21 mouse cellular contexts compared by ENCODE assay signal in the genomic region with DNA sequence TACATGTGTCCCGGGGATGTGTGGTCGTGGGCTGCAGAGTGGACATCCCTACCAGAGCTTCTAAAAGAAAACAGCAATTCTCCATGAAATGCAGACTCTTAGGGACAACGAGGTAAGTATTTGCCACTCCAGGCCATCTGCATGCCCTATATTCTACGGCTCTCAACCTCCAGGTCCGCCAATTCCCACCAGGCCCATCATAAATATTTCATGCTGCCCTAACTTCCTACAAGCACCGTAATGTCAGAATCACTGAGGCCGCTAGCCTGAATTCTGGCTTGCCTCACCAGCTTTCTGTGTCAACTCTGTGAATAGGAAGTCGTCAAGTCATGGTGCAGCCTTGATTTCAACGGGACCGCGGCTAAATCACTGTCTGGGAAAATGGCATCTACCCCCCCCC.
A peak's percentile ranks its signal among the peaks of the same experiment; 100 is the strongest.
DNase-seq lines count a peak whose midpoint lies in the region; ATAC-seq and TF ChIP-seq lines count a peak whose summit lies in the region.
"Had no signal": no experiment of that assay in that cellular context is flagged by ENCODE, and none has a peak within 500 bp of the region (broad histone marks: within the 10 kb centered on the region; RNA-seq: fewer than 3 reads in every experiment).

No protein-coding gene starts in this region.

- H3K36me3 ChIP-seq in neural tube, embryonic 11.5 days (ENCODE audit: control insufficient read depth, insufficient read depth, low read length): no peaks in the 10 kb centered on the region
- H3K36me3 ChIP-seq in hindbrain, postnatal 0 days (ENCODE audit: insufficient read depth, low read length): no peaks in the 10 kb centered on the region
- H3K36me3 ChIP-seq in neural tube, embryonic 12.5 days: no peaks in the 10 kb centered on the region
- H3K36me3 ChIP-seq in heart, embryonic 10.5 days: no peaks in the 10 kb centered on the region
- H3K36me3 ChIP-seq: embryonic facial prominence, embryonic 15.5 days; stomach, embryonic 15.5 days had no signal

- no peak overlapping the region for H3K4me2 ChIP-seq in neural tube, embryonic 11.5 days (ENCODE audit: low read depth)
- H3K4me2 ChIP-seq in hindbrain, postnatal 0 days (ENCODE audit: low read depth, low read length): no peak overlapping the region
- no peak overlapping the region; the same call in 1 of the 2 replicates for H3K4me2 ChIP-seq in neural tube, embryonic 12.5 days (replicated peaks)
- H3K4me2 ChIP-seq: embryonic facial prominence, embryonic 15.5 days; stomach, embryonic 15.5 days had no signal

- no peak overlapping the region for H3K4me3 ChIP-seq in neural tube, embryonic 11.5 days (ENCODE audit: low read depth, low read length)
- H3K4me3 ChIP-seq in hindbrain, postnatal 0 days (ENCODE audit: low read length): no peak overlapping the region
- no peak overlapping the region for H3K4me3 ChIP-seq in neural tube, embryonic 12.5 days
- H3K4me3 ChIP-seq in heart, embryonic 10.5 days: no peak overlapping the region
- H3K4me3 ChIP-seq: embryonic facial prominence, embryonic 15.5 days; stomach, embryonic 15.5 days had no signal

- 71% methylated on average over 11 of the region's 11 CpGs for WGBS in neural tube, embryonic 11.5 days
- WGBS in hindbrain, postnatal 0 days: 45% methylated on average over 11 of the region's 11 CpGs
- 52% methylated on average over 11 of the region's 11 CpGs for WGBS in neural tube, embryonic 12.5 days
- 84% methylated on average over 11 of the region's 11 CpGs for WGBS in heart, embryonic 10.5 days

- TF ChIP-seq CTCF in hindbrain, postnatal 0 days (IDR thresholded peaks at IDR 0.05; ENCODE audit: low read depth): no peak

- H3K9ac ChIP-seq in neural tube, embryonic 11.5 days (ENCODE audit: low read length): no peak overlapping the region
- no peak overlapping the region for H3K9ac ChIP-seq in hindbrain, postnatal 0 days (replicated peaks; ENCODE audit: low read length)
- H3K9ac ChIP-seq in neural tube, embryonic 12.5 days: no peak overlapping the region
- H3K9ac ChIP-seq: embryonic facial prominence, embryonic 15.5 days; stomach, embryonic 15.5 days had no signal

- H3K27me3 ChIP-seq in neural tube, embryonic 11.5 days (ENCODE audit: control insufficient read depth, insufficient read depth, low read length): no peaks in the 10 kb centered on the region
- H3K27me3 ChIP-seq in hindbrain, postnatal 0 days (ENCODE audit: insufficient read depth, low read length): no peaks in the 10 kb centered on the region
- no peaks in the 10 kb centered on the region for H3K27me3 ChIP-seq in neural tube, embryonic 12.5 days (replicated peaks)
- H3K27me3 ChIP-seq in heart, embryonic 10.5 days (ENCODE audit: insufficient read depth, poor library complexity, severe bottlenecking): no peaks in the 10 kb centered on the region
- H3K27me3 ChIP-seq: CH12.LX; embryonic facial prominence, embryonic 15.5 days; stomach, embryonic 15.5 days had no signal

- no peak overlapping the region for H3K27ac ChIP-seq in neural tube, embryonic 11.5 days (ENCODE audit: low read depth, low read length)
- 0 out of 2 replicates have a peak overlapping the region, but pooled peaks have one; percentile 27 for H3K27ac ChIP-seq in hindbrain, postnatal 0 days
- H3K27ac ChIP-seq in neural tube, embryonic 12.5 days: no peak overlapping the region
- H3K27ac ChIP-seq in heart, embryonic 10.5 days: no peak overlapping the region
- H3K27ac ChIP-seq: embryonic facial prominence, embryonic 15.5 days; stomach, embryonic 15.5 days had no signal

- ATAC-seq in neural tube, embryonic 11.5 days (ENCODE audit: insufficient read depth, low FRiP score, low TSS enrichment): peak; percentile 38; the same call in 1 of the 2 replicates
- ATAC-seq in hindbrain, postnatal 0 days: no peak
- peak; percentile 44 for ATAC-seq in neural tube, embryonic 12.5 days (ENCODE audit: low FRiP score, low read depth)
- ATAC-seq: intestine, embryonic 16.5 days; lung, postnatal 0 days had no signal

- H3K9me3 ChIP-seq in neural tube, embryonic 11.5 days (ENCODE audit: control insufficient read depth, low read length): no peaks in the 10 kb centered on the region
- H3K9me3 ChIP-seq in hindbrain, postnatal 0 days (ENCODE audit: low read length): no peaks in the 10 kb centered on the region
- H3K9me3 ChIP-seq in neural tube, embryonic 12.5 days: no peaks in the 10 kb centered on the region
- H3K9me3 ChIP-seq in heart, embryonic 10.5 days: no peaks in the 10 kb centered on the region
- H3K9me3 ChIP-seq: embryonic facial prominence, embryonic 15.5 days; stomach, embryonic 15.5 days had no signal

- no peak for DNase-seq in neural tube, embryonic 11.5 days (ENCODE audit: low spot score)
- DNase-seq in neural tube, embryonic 10.5 days (ENCODE audit: extremely low spot score, low spot score): no peak
- DNase-seq in hindbrain, postnatal 0 days (ENCODE audit: low spot score): no peak
- DNase-seq in cerebellum, adult 9-11 months: no peak
- no peak for DNase-seq in heart, embryonic 10.5 days (ENCODE audit: low spot score)
- DNase-seq in right cerebral cortex, adult 18-20 months: no peak
- DNase-seq: adrenal gland, postnatal 14 days; cerebellum, adult 11 months; cerebellum, postnatal 14 days; gastrocnemius, postnatal 10 days; heart, adult 11 months; heart, postnatal 36 days; liver; right cerebral cortex, postnatal 14 days; thymus, adult 2 months had no signal

- no peaks in the 10 kb centered on the region for H3K4me1 ChIP-seq in neural tube, embryonic 11.5 days (ENCODE audit: control insufficient read depth, insufficient read depth, low read length)
- H3K4me1 ChIP-seq in hindbrain, postnatal 0 days (ENCODE audit: insufficient read depth, low read length): 0 out of 2 replicates have a peak, but pooled peaks cover 4% of the 10 kb centered on the region
- H3K4me1 ChIP-seq in neural tube, embryonic 12.5 days: peaks cover 8% of the 10 kb centered on the region
- peaks cover 36% of the 10 kb centered on the region for H3K4me1 ChIP-seq in heart, embryonic 10.5 days
- H3K4me1 ChIP-seq: embryonic facial prominence, embryonic 15.5 days; stomach, embryonic 15.5 days had no signal
